Mouse (Mus musculus): Measurements from ENCODE around the gene Flad1. TPM values are rescaled to one million over a fixed set of nuclear protein-coding genes. Genes with fewer than 3 reads are reported as not detected.
A peak's percentile ranks its signal among the peaks of the same experiment; 100 is the strongest.

Flad1 gene
- polyA plus RNA-seq (2016; fragmentation: Nextera tagmentation; extraction: Ambion mirVana), result 28.3 and 31.9 TPM in 2 replicates

DNA sequence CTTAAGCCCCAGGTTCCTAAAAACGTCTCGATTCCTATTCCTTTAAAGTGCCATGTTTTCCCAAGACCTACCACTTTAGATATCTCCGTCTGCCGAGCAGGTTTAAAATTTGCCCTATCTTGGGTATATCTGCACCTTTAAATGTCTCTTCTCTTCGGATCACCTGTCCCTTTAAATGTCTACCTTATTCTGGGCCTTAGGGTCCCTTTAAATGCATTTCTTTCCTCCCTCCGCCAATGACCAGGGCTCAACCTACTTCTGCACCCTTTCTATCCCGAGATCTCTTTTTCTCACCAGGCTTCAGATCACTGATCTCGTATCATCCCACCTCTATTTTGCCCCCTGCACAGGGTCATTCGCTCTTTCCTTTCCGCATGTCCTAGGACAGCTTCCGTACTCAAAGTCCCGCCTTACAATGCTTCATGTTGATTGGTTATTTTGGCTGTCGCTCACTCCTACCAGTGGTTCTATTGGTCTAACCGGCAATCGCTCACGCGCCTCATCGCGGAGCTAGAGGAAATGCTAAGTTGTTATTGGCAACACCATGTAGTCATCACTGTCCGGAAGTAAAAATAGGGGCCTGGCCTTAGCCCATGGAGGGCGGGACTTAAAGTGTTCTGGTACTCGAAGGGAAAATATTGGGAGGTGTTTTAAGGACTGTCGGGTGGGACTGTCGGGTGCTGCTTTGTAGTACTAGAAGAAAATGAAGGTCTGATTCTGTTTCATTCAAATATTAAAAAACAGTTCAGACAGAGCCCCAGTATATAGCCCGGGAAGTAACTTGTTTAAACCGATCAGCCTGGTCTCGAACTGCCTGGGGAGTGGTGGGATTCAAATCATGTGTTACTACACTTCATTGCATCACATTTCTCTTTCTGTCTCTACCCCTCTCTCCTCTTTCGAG, at the start of gene Flad1:
Gene Flad1 (minus strand): TSS at position 381 of the 904 bp plus-strand sequence.
- H3K4me3 ChIP-seq, result peak within 1 kb of the TSS; percentile 66
- 6% methylated on average over 28 of the region's 28 CpGs for WGBS
- H3K36me3 ChIP-seq, result peaks cover 63% of the 10 kb centered on the region
- H3K4me1 ChIP-seq (replicated peaks), result peaks cover 28% of the 10 kb centered on the region
- no peaks in the 10 kb centered on the region for H3K27me3 ChIP-seq (ENCODE audit: insufficient read depth, poor library complexity, severe bottlenecking)
- H3K9me3 ChIP-seq, result no peaks in the 10 kb centered on the region
- peak within 1 kb of the TSS; percentile 83 for H3K27ac ChIP-seq
- peak; percentile 97 for DNase-seq (ENCODE audit: low spot score)

GRCm38 (mm10) chr3:89458965-89459807, 47.5 kb upstream of the Flad1 start:
- peaks cover 13% of the 10 kb centered on the region for H3K36me3 ChIP-seq
- H3K9me3 ChIP-seq, result no peaks in the 10 kb centered on the region
- no peaks in the 10 kb centered on the region for H3K27me3 ChIP-seq (ENCODE audit: insufficient read depth, poor library complexity, severe bottlenecking)
- H3K4me3 ChIP-seq, result peak overlapping the region; percentile 66
- peak; percentile 91 for DNase-seq (ENCODE audit: low spot score)
- 2% methylated on average over 35 of the region's 36 CpGs for WGBS
- peak overlapping the region; percentile 93 for H3K27ac ChIP-seq
- peaks cover 42% of the 10 kb centered on the region for H3K4me1 ChIP-seq (replicated peaks)

DNA sequence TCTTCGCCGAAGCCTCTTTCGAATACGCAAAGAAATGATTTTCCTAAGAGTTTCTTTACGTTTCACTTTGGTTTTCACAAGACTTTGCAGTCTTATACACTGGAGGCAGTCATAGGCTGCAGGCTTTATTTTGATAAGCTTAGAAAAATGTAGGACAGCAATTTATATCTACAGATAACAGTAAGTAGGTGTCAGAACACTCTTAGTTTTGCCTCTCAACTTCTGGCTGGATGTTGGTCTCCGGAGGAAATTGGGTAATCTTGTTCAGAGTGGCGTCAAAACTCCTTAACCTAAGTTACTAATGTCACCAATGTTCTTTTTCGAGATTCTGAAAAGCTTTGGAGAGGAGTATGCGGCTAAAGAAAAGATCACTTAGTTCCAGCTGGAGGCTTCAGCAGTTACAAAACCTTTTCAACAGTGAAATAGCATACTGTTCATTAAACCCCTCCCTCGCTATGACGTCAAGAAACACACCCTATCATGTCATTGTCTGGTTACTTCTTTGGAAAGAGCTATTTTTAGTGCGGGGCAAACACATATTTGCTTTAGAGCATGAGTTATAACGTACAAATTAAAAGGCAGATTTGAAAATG, 46.8 kb upstream of the Flad1 start:
- DNase-seq (ENCODE audit: low spot score), result peak; percentile 8
- peak overlapping the region; percentile 66 for H3K4me3 ChIP-seq
- H3K4me1 ChIP-seq (replicated peaks), result peaks cover 42% of the 10 kb centered on the region
- 50% methylated on average over 13 of the region's 13 CpGs for WGBS
- H3K27ac ChIP-seq, result peak overlapping the region; percentile 93
- no peaks in the 10 kb centered on the region for H3K9me3 ChIP-seq
- H3K27me3 ChIP-seq (ENCODE audit: insufficient read depth, poor library complexity, severe bottlenecking), result no peaks in the 10 kb centered on the region
- H3K36me3 ChIP-seq, result peaks cover 11% of the 10 kb centered on the region; the same call in 1 of the 2 replicates

GRCm38 (mm10) chr3:89456726-89457665, 45.3 kb upstream of the Flad1 start:
- peak overlapping the region; percentile 40; the same call in 1 of the 2 replicates for H3K27ac ChIP-seq
- peaks cover 46% of the 10 kb centered on the region for H3K4me1 ChIP-seq (replicated peaks)
- 35% methylated on average over 10 of the region's 10 CpGs for WGBS
- DNase-seq (ENCODE audit: low spot score), result peak; percentile 83
- H3K27me3 ChIP-seq (ENCODE audit: insufficient read depth, poor library complexity, severe bottlenecking), result no peaks in the 10 kb centered on the region
- peaks cover 8% of the 10 kb centered on the region; the same call in 1 of the 2 replicates for H3K36me3 ChIP-seq
- no peak overlapping the region for H3K4me3 ChIP-seq
- no peaks in the 10 kb centered on the region for H3K9me3 ChIP-seq

DNA sequence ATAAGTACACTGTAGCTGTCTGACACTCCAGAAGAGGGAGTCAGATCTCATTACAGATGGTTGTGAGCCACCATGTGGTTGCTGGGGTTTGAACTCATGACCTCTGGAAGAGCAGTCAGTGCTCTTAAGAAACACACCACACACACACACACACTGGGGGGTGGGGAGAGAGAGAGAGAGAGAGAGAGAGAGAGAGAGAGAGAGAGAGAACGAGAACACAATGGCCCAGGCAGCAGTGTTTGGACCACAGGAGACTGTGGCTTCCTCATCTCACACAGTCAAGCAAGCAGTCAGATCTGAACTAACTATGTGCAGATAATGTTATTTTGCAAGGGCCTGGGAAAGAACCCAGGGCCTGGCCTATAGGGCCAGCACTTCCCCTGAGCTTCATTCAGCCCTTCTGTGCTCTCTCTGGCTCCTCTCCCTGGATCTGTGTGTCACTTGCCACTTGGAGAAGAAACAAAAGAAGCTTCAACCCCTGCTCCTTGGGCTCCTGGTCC, 44.2 kb upstream of the Flad1 start:
- Histone ChIP-seq H3K27me3 (ENCODE audit: insufficient read depth, poor library complexity, severe bottlenecking) (no peaks in the 10 kb centered on the region), H3K4me1 (replicated peaks) (peaks cover 49% of the 10 kb centered on the region), H3K4me3 (no peak overlapping the region), H3K27ac (peak overlapping the region; percentile 50), H3K36me3 (no peaks in the 10 kb centered on the region), H3K9me3 (no peaks in the 10 kb centered on the region)
- no peak for DNase-seq (ENCODE audit: low spot score)
- WGBS, result 88% methylated on average over 1 of the region's 1 CpGs

DNA sequence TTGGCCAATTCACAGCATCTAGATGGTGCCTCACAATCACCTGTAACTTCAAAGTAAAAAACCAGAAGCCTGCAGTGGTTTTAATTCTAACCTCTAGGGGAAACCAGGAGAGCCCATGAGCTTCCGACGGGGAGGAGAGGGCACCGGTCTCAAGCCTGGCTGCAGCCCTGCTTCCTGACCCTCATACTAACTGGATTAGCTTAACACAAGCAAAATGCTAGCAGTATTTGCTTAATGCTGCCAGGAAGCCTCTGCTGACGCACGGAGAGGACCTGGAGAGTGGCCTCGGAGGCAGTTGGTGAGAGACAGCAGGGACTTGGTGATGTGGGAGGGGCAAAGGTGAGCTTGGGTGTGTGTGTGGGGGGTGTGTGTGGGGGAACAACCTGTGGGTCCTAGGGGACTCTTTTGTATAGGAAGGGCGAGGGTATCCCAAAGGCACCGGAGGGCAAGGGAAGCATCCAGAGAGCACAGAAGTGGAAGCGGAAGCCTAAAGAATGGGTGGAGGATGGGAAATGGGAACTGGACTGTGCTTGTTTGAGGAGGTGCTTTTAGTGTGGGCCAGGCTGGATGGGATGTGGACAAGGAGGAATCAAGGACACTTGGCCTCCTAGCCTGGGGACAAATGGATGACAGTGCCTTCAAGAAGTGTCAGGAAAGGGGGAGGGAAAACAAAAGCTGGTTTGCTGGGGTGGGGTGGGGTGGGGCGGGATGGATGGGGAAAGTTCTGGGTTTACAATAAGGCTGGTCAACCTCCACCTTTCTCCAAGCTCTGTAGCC, 42.9 kb upstream of the Flad1 start, which contains the start of gene Pmvk:
Gene Pmvk (plus strand): TSS at position 141 of the 777 bp plus-strand sequence.
- H3K36me3 ChIP-seq, result no peaks in the 10 kb centered on the region
- H3K4me3 ChIP-seq, result no peak within 1 kb of the TSS
- no peak within 1 kb of the TSS for H3K27ac ChIP-seq
- 63% methylated on average over 10 of the region's 10 CpGs for WGBS
- peaks cover 37% of the 10 kb centered on the region for H3K4me1 ChIP-seq (replicated peaks)
- no peaks in the 10 kb centered on the region for H3K9me3 ChIP-seq
- no peaks in the 10 kb centered on the region for H3K27me3 ChIP-seq (ENCODE audit: insufficient read depth, poor library complexity, severe bottlenecking)
- DNase-seq (ENCODE audit: low spot score), result no peak

DNA sequence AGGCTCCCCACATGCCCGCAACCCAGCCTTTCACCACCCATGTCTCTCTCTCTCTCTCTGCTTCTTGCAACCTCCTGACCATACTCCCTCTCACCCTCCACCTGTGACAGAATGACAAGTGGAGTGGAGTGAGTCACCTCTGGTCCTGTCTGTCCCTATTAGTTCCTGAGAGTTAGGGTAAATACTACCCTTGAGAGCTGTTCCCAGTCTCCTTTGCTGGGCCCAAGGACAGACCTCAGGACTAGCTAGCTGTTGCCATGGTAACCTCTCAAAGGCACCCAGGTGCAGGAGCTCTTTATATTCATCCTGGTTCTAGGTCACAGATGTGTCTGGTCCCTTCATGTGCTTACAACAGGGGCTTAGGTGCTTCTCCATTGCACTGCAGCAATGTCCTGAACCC, 40.2 kb upstream of the Flad1 start:
- Histone ChIP-seq H3K27ac (no peak overlapping the region), H3K9me3 (no peaks in the 10 kb centered on the region), H3K27me3 (ENCODE audit: insufficient read depth, poor library complexity, severe bottlenecking) (no peaks in the 10 kb centered on the region), H3K36me3 (peaks cover 8% of the 10 kb centered on the region; the same call in 1 of the 2 replicates), H3K4me3 (no peak overlapping the region), H3K4me1 (replicated peaks) (peaks cover 29% of the 10 kb centered on the region)
- WGBS, result 91% methylated on average over 1 of the region's 1 CpGs
- DNase-seq (ENCODE audit: low spot score), result no peak

DNA sequence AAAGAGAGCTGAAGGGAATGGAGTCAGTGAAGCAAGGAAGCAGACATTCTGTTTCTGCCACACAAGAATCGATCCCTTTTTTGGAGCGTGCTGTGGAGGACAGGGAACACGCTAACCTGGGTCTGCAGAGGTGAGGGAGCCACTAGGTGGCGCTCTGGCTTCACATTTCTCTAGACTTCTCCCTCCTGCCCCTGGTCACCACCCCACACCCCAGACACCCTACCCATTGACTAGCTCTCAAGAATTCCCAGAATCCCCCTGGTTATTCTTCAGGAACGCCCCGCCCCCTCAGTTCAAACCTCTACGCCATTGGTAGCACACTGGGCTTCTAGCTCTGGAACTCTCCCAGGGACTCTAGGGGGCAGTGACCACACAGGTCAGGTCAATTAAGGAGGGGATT, 37.9 kb upstream of the Flad1 start:
- DNase-seq (ENCODE audit: low spot score), result peak; percentile 67
- Histone ChIP-seq H3K4me3 (no peak overlapping the region), H3K36me3 (peaks cover 29% of the 10 kb centered on the region), H3K4me1 (replicated peaks) (peaks cover 14% of the 10 kb centered on the region), H3K27me3 (ENCODE audit: insufficient read depth, poor library complexity, severe bottlenecking) (no peaks in the 10 kb centered on the region), H3K27ac (no peak overlapping the region), H3K9me3 (no peaks in the 10 kb centered on the region)
- 39% methylated on average over 7 of the region's 7 CpGs for WGBS

- Histone ChIP-seq H3K4me3 (no peak overlapping the region), H3K4me1 (replicated peaks) (peaks cover 12% of the 10 kb centered on the region), H3K9me3 (no peaks in the 10 kb centered on the region), H3K27ac (no peak overlapping the region), H3K27me3 (ENCODE audit: insufficient read depth, poor library complexity, severe bottlenecking) (no peaks in the 10 kb centered on the region), H3K36me3 (peaks cover 32% of the 10 kb centered on the region)
- WGBS, result 70% methylated on average over 13 of the region's 13 CpGs
- no peak for DNase-seq (ENCODE audit: low spot score)
Observed at GRCm38 (mm10) chr3:89448720-89449537, 37.3 kb upstream of the Flad1 start.

DNA sequence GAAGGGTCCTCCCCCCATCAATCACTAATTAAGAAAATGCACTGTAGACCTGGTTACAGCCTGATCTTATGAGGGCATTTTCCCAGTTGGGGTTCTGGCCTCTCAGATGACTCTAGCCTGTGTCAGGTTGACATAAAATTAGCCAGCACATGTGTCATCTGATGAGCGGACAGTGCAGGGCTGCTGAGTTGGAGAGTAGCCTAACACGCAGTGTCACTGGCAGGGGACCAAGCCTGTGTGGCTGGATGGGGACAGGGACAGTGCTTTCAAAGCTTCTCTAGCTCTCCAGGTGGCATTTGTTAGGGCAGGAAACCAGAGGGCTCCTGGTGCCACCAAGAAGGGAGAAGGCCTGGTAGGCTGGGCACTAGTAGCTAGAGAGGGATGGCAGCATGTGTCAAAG, 29.0 kb upstream of the Flad1 start:
- no peak overlapping the region for H3K4me3 ChIP-seq
- peaks cover 33% of the 10 kb centered on the region; the same call in 1 of the 2 replicates for H3K36me3 ChIP-seq
- H3K9me3 ChIP-seq, result no peaks in the 10 kb centered on the region
- 95% methylated on average over 2 of the region's 2 CpGs for WGBS
- no peaks in the 10 kb centered on the region for H3K27me3 ChIP-seq (ENCODE audit: insufficient read depth, poor library complexity, severe bottlenecking)
- peaks cover 23% of the 10 kb centered on the region for H3K4me1 ChIP-seq (replicated peaks)
- DNase-seq (ENCODE audit: low spot score), result no peak
- no peak overlapping the region for H3K27ac ChIP-seq

All from hindbrain, embryonic 10.5 days (tissue).